Mouse (Mus musculus): ENCODE measurements around the gene S100a7a. TPM values are rescaled to one million over a fixed set of nuclear protein-coding genes. Genes with fewer than 3 reads are reported as not detected.

The S100a7a gene
- polyA plus RNA-seq, 1 experiment = 0.11 TPM

DNA sequence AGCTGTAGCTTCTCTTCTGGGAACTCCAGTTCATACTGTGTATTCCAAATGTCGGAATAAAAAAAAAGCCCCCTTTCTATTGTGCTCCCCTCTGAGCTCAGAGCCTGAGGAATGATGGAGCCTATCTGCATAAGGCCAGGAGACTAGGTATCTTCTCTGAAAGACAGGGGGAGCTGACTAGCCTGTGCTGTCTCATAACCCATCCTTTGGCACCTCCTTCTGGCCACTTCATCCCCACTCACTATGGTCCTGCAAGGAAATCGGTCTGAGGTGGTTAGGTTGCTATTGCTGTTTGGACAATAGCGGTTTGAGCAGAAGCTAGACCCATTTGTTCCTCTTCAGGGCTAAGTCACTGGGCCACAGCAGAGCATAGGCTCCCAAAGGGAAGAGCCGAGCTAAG is 26.0 kb upstream of the S100a7a start:
- H3K36me3 ChIP-seq (ENCODE audit: control insufficient read depth, insufficient read depth) = peaks cover 4% of the 10 kb centered on the region
- H3K27me3 ChIP-seq (ENCODE audit: control insufficient read depth, insufficient read depth, insufficient read length) = no peaks in the 10 kb centered on the region
- TF ChIP-seq FOSL1 (IDR thresholded peaks at IDR 0.05; ENCODE audit: insufficient read depth, low read length, poor library complexity, severe bottlenecking) (no peak), CTCF (IDR thresholded peaks at IDR 0.05; ENCODE audit: control insufficient read depth, insufficient read depth, insufficient read length) (peak; percentile 92), MYOD1 (IDR thresholded peaks at IDR 0.05; ENCODE audit: control insufficient read depth, insufficient read length, low read depth) (no peak)
- H3ac ChIP-seq (ENCODE audit: control insufficient read depth, insufficient read length, low read depth) = no peak overlapping the region
- H3K79me3 ChIP-seq (ENCODE audit: low read depth) = no peaks in the 10 kb centered on the region
- no peak overlapping the region for H3K4me3 ChIP-seq (ENCODE audit: insufficient read depth, poor library complexity, severe bottlenecking)
- H3K79me2 ChIP-seq (ENCODE audit: control insufficient read depth, insufficient read depth) = no peaks in the 10 kb centered on the region

DNA sequence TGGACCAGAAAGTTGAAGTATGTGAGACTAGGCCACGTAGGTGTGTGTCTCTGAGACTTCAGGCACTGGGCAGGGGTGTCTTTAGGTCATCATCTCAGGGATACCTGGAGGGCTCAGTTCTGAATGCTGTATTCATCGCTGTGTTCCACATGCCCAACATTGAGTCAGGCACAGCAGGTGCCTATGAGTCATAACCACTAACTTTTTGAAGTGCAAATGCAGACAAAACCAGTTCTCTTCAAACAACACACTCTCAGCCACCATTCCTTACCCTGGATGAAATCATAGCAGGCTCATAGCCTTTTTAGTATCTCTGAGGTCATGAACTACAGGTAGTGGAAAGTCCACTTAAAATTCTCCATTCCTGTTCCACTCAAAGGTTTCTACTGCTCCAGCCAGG is 24.5 kb upstream of the S100a7a start:
- no peaks in the 10 kb centered on the region for H3K27me3 ChIP-seq (ENCODE audit: control insufficient read depth, insufficient read depth, insufficient read length)
- H3K36me3 ChIP-seq (ENCODE audit: control insufficient read depth, insufficient read depth) = no peaks in the 10 kb centered on the region
- H3K79me3 ChIP-seq (ENCODE audit: low read depth) = no peaks in the 10 kb centered on the region
- H3K4me3 ChIP-seq (ENCODE audit: insufficient read depth, poor library complexity, severe bottlenecking) = no peak overlapping the region
- H3K79me2 ChIP-seq (ENCODE audit: control insufficient read depth, insufficient read depth) = no peaks in the 10 kb centered on the region
- TF ChIP-seq MYOG (IDR thresholded peaks at IDR 0.05; ENCODE audit: control insufficient read depth, extremely low read depth, insufficient read length) (no peak), MYOD1 (IDR thresholded peaks at IDR 0.05; ENCODE audit: control insufficient read depth, insufficient read length, low read depth) (peak; percentile 21)
- H3ac ChIP-seq (ENCODE audit: control insufficient read depth, insufficient read length, low read depth) = no peak overlapping the region

DNA sequence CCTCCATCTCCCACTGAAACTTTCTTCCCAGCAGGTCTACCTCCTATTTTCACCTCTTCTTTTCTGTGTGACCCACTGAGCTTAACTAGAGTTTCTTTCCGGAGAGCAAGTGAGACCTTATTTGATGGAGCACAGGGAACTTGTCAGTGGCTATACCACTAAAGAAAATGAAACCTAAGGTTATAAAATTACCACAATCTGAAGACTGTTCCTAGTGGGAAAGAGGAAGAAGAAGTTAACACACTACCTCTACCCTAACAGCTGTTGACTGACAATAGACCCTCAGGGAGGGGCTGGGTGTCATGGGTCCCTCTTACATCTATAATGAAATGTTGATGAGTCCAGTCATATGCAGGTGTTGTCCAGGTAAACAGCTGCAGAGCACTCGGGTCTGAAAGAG is 21.8 kb upstream of the S100a7a start:
- Histone ChIP-seq H3K36me3 (ENCODE audit: control insufficient read depth, insufficient read depth) (no peaks in the 10 kb centered on the region), H3K4me3 (ENCODE audit: insufficient read depth, poor library complexity, severe bottlenecking) (no peak overlapping the region), H3K79me2 (ENCODE audit: control insufficient read depth, insufficient read depth) (no peaks in the 10 kb centered on the region), H3ac (ENCODE audit: control insufficient read depth, insufficient read length, low read depth) (no peak overlapping the region), H3K27me3 (ENCODE audit: control insufficient read depth, insufficient read depth, insufficient read length) (no peaks in the 10 kb centered on the region), H3K79me3 (ENCODE audit: low read depth) (no peaks in the 10 kb centered on the region)
- TF ChIP-seq MAX (IDR thresholded peaks at IDR 0.05) (no peak), MYOD1 (IDR thresholded peaks at IDR 0.05; ENCODE audit: control insufficient read depth, insufficient read length, low read depth) (no peak), USF1 (IDR thresholded peaks at IDR 0.05; ENCODE audit: low read depth) (no peak), CTCF (IDR thresholded peaks at IDR 0.05; ENCODE audit: control insufficient read depth, insufficient read depth, insufficient read length) (no peak), FOSL1 (IDR thresholded peaks at IDR 0.05; ENCODE audit: insufficient read depth, low read length, poor library complexity, severe bottlenecking) (no peak), CEBPB (IDR thresholded peaks at IDR 0.05; ENCODE audit: low read depth) (no peak), MYOG (IDR thresholded peaks at IDR 0.05; ENCODE audit: control insufficient read depth, extremely low read depth, insufficient read length) (no peak)

GRCm38 (mm10) chr3:90638511-90639275 is 15.1 kb upstream of the S100a7a start:
- no peak for TF ChIP-seq FOSL1 (IDR thresholded peaks at IDR 0.05; ENCODE audit: insufficient read depth, low read length, poor library complexity, severe bottlenecking)
- TF ChIP-seq MYOD1 (IDR thresholded peaks at IDR 0.05; ENCODE audit: control insufficient read depth, insufficient read length, low read depth) = no peak
- no peak for TF ChIP-seq USF1 (IDR thresholded peaks at IDR 0.05; ENCODE audit: low read depth)
- no peak for TF ChIP-seq MAX (IDR thresholded peaks at IDR 0.05)
- no peak for TF ChIP-seq CTCF (IDR thresholded peaks at IDR 0.05; ENCODE audit: control insufficient read depth, insufficient read depth, insufficient read length)
- TF ChIP-seq CEBPB (IDR thresholded peaks at IDR 0.05; ENCODE audit: low read depth) = no peak
- TF ChIP-seq MYOG (IDR thresholded peaks at IDR 0.05; ENCODE audit: control insufficient read depth, extremely low read depth, insufficient read length) = no peak
- H3K79me2 ChIP-seq (ENCODE audit: control insufficient read depth, insufficient read depth) = no peaks in the 10 kb centered on the region
- H3ac ChIP-seq (ENCODE audit: control insufficient read depth, insufficient read length, low read depth) = no peak overlapping the region
- H3K4me3 ChIP-seq (ENCODE audit: insufficient read depth, poor library complexity, severe bottlenecking) = no peak overlapping the region
- H3K36me3 ChIP-seq (ENCODE audit: control insufficient read depth, insufficient read depth) = no peaks in the 10 kb centered on the region
- H3K27me3 ChIP-seq (ENCODE audit: control insufficient read depth, insufficient read depth, insufficient read length) = no peaks in the 10 kb centered on the region
- H3K79me3 ChIP-seq (ENCODE audit: low read depth) = no peaks in the 10 kb centered on the region

DNA sequence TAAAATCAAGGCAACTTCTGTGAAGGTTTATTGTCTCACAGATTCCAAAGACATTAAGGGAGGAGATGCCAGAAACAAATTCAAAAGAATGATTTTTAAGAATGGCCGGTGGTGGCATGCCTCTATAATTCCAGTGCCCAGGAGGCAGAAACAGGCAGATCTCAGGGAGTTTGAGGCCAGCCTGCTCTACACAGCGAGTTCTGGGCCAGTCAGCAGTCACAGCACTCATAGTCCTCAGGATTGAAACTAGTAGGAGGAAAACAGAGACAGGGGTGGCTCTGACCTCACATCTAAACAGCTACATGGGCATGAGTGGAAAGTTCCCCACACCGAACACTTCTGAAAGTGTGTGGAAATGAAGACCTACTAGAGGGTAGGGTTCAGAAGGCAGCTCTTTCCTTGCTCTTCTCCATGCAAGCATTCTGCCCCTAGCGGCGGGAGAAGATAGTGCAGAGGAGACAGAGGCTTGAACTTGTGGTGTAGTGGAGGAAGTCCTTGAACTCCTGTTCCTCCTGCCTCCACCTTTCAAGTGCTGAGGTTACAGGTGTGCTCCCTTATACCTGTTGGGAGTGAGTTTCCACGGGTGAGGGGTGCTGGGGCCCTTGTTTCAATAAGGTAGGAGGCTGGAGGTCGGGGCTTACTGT is 14.2 kb upstream of the S100a7a start:
- H3K79me3 ChIP-seq (ENCODE audit: low read depth) = no peaks in the 10 kb centered on the region
- H3K79me2 ChIP-seq (ENCODE audit: control insufficient read depth, insufficient read depth) = no peaks in the 10 kb centered on the region
- no peaks in the 10 kb centered on the region for H3K36me3 ChIP-seq (ENCODE audit: control insufficient read depth, insufficient read depth)
- TF ChIP-seq CTCF (IDR thresholded peaks at IDR 0.05; ENCODE audit: control insufficient read depth, insufficient read depth, insufficient read length) (peak; percentile 26), CEBPB (IDR thresholded peaks at IDR 0.05; ENCODE audit: low read depth) (no peak)
- H3K27me3 ChIP-seq (ENCODE audit: control insufficient read depth, insufficient read depth, insufficient read length) = no peaks in the 10 kb centered on the region
- no peak overlapping the region for H3K4me3 ChIP-seq (ENCODE audit: insufficient read depth, poor library complexity, severe bottlenecking)
- H3ac ChIP-seq (ENCODE audit: control insufficient read depth, insufficient read length, low read depth) = no peak overlapping the region

GRCm38 (mm10) chr3:90640981-90641380 is 12.8 kb upstream of the S100a7a start:
- no peak overlapping the region for H3ac ChIP-seq (ENCODE audit: control insufficient read depth, insufficient read length, low read depth)
- H3K4me3 ChIP-seq (ENCODE audit: insufficient read depth, poor library complexity, severe bottlenecking) = no peak overlapping the region
- no peaks in the 10 kb centered on the region for H3K79me3 ChIP-seq (ENCODE audit: low read depth)
- no peaks in the 10 kb centered on the region for H3K36me3 ChIP-seq (ENCODE audit: control insufficient read depth, insufficient read depth)
- H3K27me3 ChIP-seq (ENCODE audit: control insufficient read depth, insufficient read depth, insufficient read length) = no peaks in the 10 kb centered on the region
- no peak for TF ChIP-seq MAX (IDR thresholded peaks at IDR 0.05)
- no peak for TF ChIP-seq USF1 (IDR thresholded peaks at IDR 0.05; ENCODE audit: low read depth)
- no peak for TF ChIP-seq CTCF (IDR thresholded peaks at IDR 0.05; ENCODE audit: control insufficient read depth, insufficient read depth, insufficient read length)
- TF ChIP-seq FOSL1 (IDR thresholded peaks at IDR 0.05; ENCODE audit: insufficient read depth, low read length, poor library complexity, severe bottlenecking) = no peak
- TF ChIP-seq MYOD1 (IDR thresholded peaks at IDR 0.05; ENCODE audit: control insufficient read depth, insufficient read length, low read depth) = no peak
- TF ChIP-seq MYOG (IDR thresholded peaks at IDR 0.05; ENCODE audit: control insufficient read depth, extremely low read depth, insufficient read length) = no peak
- no peaks in the 10 kb centered on the region for H3K79me2 ChIP-seq (ENCODE audit: control insufficient read depth, insufficient read depth)
